Mouse (Mus musculus) intestine, postnatal 0 days (tissue): ENCODE results near the gene Olfr530. TPM values are rescaled to one million over a fixed set of nuclear protein-coding genes. Genes with fewer than 3 reads are reported as not detected.

Source experiments
- ATAC-seq: fragments of 200-750 bp; cut with Nextera tagmentation; 2 replicates; pipeline ENCODE4 v1.8.0; 2017; ENCODE audit warnings: mild to moderate bottlenecking, moderate TSS enrichment, moderate library complexity
- H3K27ac ChIP-seq: fragments of 300-500 bp; sonication (generic); 2 replicates; pipeline ENCODE4 v1.5.1; 2014; ENCODE audit warnings: mild to moderate bottlenecking, low read depth, low read length, moderate library complexity
- H3K27me3 ChIP-seq: fragments of 300-500 bp; sonication (generic); replicated peaks from 2 replicates; pipeline ENCODE4 v1.6.1; 2014; ENCODE audit warnings: low read length, mixed read lengths; ENCODE audit not compliant: control insufficient read depth, insufficient read depth
- H3K36me3 ChIP-seq: fragments of 300-500 bp; sonication (generic); 2 replicates; pipeline ENCODE4 v1.6.1; 2014; ENCODE audit warnings: mild to moderate bottlenecking, moderate library complexity; ENCODE audit not compliant: control insufficient read depth, insufficient read depth
- H3K4me1 ChIP-seq: fragments of 300-500 bp; sonication (generic); replicated peaks from 2 replicates; pipeline ENCODE4 v1.6.1; 2014; ENCODE audit warnings: antibody characterized with exemption, low read length, mixed read lengths; ENCODE audit not compliant: control insufficient read depth, insufficient read depth
- H3K4me2 ChIP-seq: fragments of 300-500 bp; sonication (generic); replicated peaks from 2 replicates; pipeline ENCODE4 v1.6.1; 2014; ENCODE audit warnings: low read depth, mild to moderate bottlenecking, moderate library complexity
- H3K4me3 ChIP-seq: fragments of 300-500 bp; sonication (generic); 2 replicates; pipeline ENCODE4 v1.5.1; 2014; ENCODE audit warnings: low read depth, low read length
- H3K9ac ChIP-seq: fragments of 300-500 bp; sonication (generic); 2 replicates; pipeline ENCODE4 v1.6.1; 2014; ENCODE audit warnings: mild to moderate bottlenecking, low read depth, low read length
- H3K9me3 ChIP-seq: fragments of 300-500 bp; sonication (generic); 2 replicates; pipeline ENCODE4 v1.6.1; 2016; ENCODE audit warnings: mixed run types; ENCODE audit not compliant: control insufficient read depth
- CTCF ChIP-seq: sonication (generic); IDR thresholded peaks from 2 replicates; pipeline ENCODE4 v1.5.1; 2016; ENCODE audit warnings: low read depth, mild to moderate bottlenecking, control low read depth, antibody characterized with exemption, moderate library complexity
- WGBS: fragments of 180-500 bp; shearing (Covaris S2); extraction: QIAGEN DNeasy Blood & Tissue Kit; methylation state at CpG from one replicate; pipeline ENCODE4 v1.1.7; 2014; 5-methylcytosine and 5-hydroxymethylcytosine counted together
- polyA plus RNA-seq: library from polyadenylated mRNA; unstranded; fragments of >200 nt; fragmentation: Nextera tagmentation; extraction: Ambion mirVana; gene quantifications from 2 replicates; pipeline ENCODE4 v1.2.1, GENCODE M21; 2015

Olfr530 gene
- polyA plus RNA-seq, 1 experiment from 2014 or later = not detected

- ATAC-seq = no peak
- no peaks in the 10 kb centered on the region for H3K36me3 ChIP-seq
- TF ChIP-seq CTCF = no peak
- H3K4me1 ChIP-seq = no peaks in the 10 kb centered on the region
- H3K27ac ChIP-seq = no peak overlapping the region
- no peak overlapping the region for H3K4me3 ChIP-seq
- H3K4me2 ChIP-seq = no peak overlapping the region
- H3K9me3 ChIP-seq = no peaks in the 10 kb centered on the region
- no peaks in the 10 kb centered on the region for H3K27me3 ChIP-seq
- no peak overlapping the region for H3K9ac ChIP-seq
- 53% methylated on average over 1 of the region's 1 CpGs for WGBS
Measured at GRCm38 (mm10) chr7:140329766-140330304, 46.3 kb downstream of the Olfr530 start.

Other genes with a start within 250 kb of the Olfr530 start
- gene Mtg1, start 238.8 kb downstream of the Olfr530 start, polyA plus RNA-seq = 15.7 and 17.1 TPM in 2 replicates
- 0.92 and 0.99 TPM in 2 replicates for gene Sprn, start 221.5 kb downstream of the Olfr530 start, polyA plus RNA-seq
- not detected in 2 replicates for gene Olfr522, start 211.6 kb downstream of the Olfr530 start, polyA plus RNA-seq
- not detected in 2 replicates for gene Olfr523, start 203.1 kb downstream of the Olfr530 start, polyA plus RNA-seq
- gene Olfr524, start 170.4 kb downstream of the Olfr530 start, polyA plus RNA-seq = not detected in 2 replicates
- gene Cd163l1, start 158.1 kb downstream of the Olfr530 start, polyA plus RNA-seq = 0.16 and 0.22 TPM in 2 replicates
- not detected in 2 replicates for gene 5830411N06Rik, start 129.0 kb downstream of the Olfr530 start, polyA plus RNA-seq
- not detected in 2 replicates for gene Olfr525, start 55.5 kb downstream of the Olfr530 start, polyA plus RNA-seq
- not detected in 2 replicates for gene Olfr527, start 42.3 kb downstream of the Olfr530 start, polyA plus RNA-seq
- not detected in 2 replicates for gene Olfr60, start 14.7 kb downstream of the Olfr530 start, polyA plus RNA-seq
- gene Olfr531, start 26.6 kb upstream of the Olfr530 start, polyA plus RNA-seq = not detected in 2 replicates
- gene Olfr532, start 45.3 kb upstream of the Olfr530 start, polyA plus RNA-seq = not detected in 2 replicates
- gene Olfr533, start 87.0 kb upstream of the Olfr530 start, polyA plus RNA-seq = not detected in 2 replicates
- gene Olfr535, start 107.9 kb upstream of the Olfr530 start, polyA plus RNA-seq = not detected in 2 replicates
- gene Olfr536, start 131.1 kb upstream of the Olfr530 start, polyA plus RNA-seq = not detected in 2 replicates
- gene Olfr538, start 191.6 kb upstream of the Olfr530 start, polyA plus RNA-seq = not detected in 2 replicates
- not detected in 2 replicates for gene Olfr46, start 224.9 kb upstream of the Olfr530 start, polyA plus RNA-seq